Mouse (Mus musculus) kidney, adult 2 months (tissue): ENCODE measurements around the gene Zbtb8os.

Experiments used
- CTCF ChIP-seq: fragments of 200-500 bp; conservative IDR thresholded peaks from 2 replicates; pipeline ENCODE4 v1.5.1; 2011; ENCODE audit warnings: low read depth, mild to moderate bottlenecking, control low read depth, low read length, moderate library complexity, mixed read lengths; ENCODE audit not compliant: insufficient read depth, insufficient read length
- POLR2A ChIP-seq: fragments of 200-500 bp; IDR thresholded peaks from one replicate; pipeline ENCODE4 v1.6.1; 2011; ENCODE audit warnings: low read depth, low read length, control low read depth

DNA sequence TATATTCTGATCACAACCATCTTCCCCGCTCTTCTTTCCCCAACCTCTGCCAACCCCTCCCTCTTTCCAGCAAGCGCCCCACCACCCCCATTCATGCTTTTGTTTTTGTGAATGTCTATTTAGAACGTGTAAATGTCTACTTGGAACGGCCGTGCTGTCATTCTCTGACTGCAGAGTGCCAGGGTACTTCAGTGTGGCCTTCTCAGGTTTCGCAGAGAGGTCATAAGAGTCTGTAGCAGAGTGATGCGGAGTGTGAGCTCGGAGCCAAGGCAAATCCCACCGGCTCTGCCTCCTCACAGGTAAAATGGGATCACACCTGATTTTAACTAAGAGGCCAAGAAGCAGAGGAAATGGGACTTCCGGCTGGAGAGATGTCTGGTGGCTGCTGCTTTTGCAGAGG lies 36.4 kb upstream of the Zbtb8os start:
- TF ChIP-seq CTCF (no peak), POLR2A (no peak)
